Comparison of ENCODE assay signal across 17 mouse cellular contexts in the genomic region with DNA sequence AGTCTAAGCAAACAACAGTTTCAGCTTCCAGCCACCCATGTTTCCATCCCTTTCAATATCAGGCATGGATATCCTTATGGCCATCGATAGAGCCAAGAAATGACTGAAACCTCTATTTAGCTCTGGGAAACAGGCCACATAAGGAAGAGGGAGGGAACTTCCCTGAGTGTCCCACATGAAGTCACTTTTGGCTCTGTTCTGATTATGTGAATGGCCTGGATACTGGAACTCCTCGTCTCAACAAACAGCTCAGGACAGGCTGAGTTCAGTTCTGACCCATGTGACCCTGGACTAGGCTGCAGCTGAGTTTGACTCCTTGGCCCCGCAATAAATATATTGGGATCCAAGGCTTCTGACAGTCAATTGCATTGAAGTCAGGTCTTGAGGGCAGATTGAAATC.
A peak's percentile ranks its signal among the peaks of the same experiment; 100 is the strongest.
DNase-seq lines count a peak whose midpoint lies in the region; ATAC-seq lines count a peak whose summit lies in the region.
"Had no signal": no experiment of that assay in that cellular context is flagged by ENCODE, and none has a peak within 500 bp of the region (broad histone marks: within the 10 kb centered on the region; RNA-seq: fewer than 3 reads in every experiment).

No protein-coding gene starts in this region.

- intact Hi-C loops in heart, postnatal 25 days (cut with DNase I), result no loop called here

- no peak overlapping the region for H3K27ac ChIP-seq in heart, embryonic 10.5 days
- no peak overlapping the region for H3K27ac ChIP-seq in liver, embryonic 11.5 days (ENCODE audit: low read depth, low read length)
- H3K27ac ChIP-seq: limb, embryonic 12.5 days; liver, embryonic 15.5 days; stomach, postnatal 0 days had no signal

- no peak for ATAC-seq in liver, embryonic 11.5 days (replicated peaks; ENCODE audit: low FRiP score)

- H3K9ac ChIP-seq in liver, embryonic 11.5 days (ENCODE audit: low read depth, low read length), result no peak overlapping the region
- H3K9ac ChIP-seq: limb, embryonic 12.5 days; liver, embryonic 15.5 days had no signal

- peak; percentile 52 to 78 for DNase-seq in heart, adult 18-20 months
- no peak for DNase-seq in heart, embryonic 10.5 days (ENCODE audit: low spot score)
- DNase-seq in lung, postnatal 36 days, result peak; percentile 8
- no peak for DNase-seq in lung, postnatal 4 days
- peak; percentile 16 for DNase-seq in heart, postnatal 25 days (ENCODE audit: low spot score)
- no peak for DNase-seq in kidney, adult 9 months
- DNase-seq in liver, embryonic 11.5 days (ENCODE audit: low spot score), result no peak
- DNase-seq: cerebellum, adult 18-20 months; cerebellum, postnatal 25 days; kidney, adult 2 months; retina, postnatal 1 day; right cerebral cortex, postnatal 4 days; thymus, postnatal 14 days had no signal

- no peaks in the 10 kb centered on the region for H3K9me3 ChIP-seq in heart, embryonic 10.5 days
- H3K9me3 ChIP-seq in liver, embryonic 11.5 days (ENCODE audit: control insufficient read depth, low read length), result no peaks in the 10 kb centered on the region
- H3K9me3 ChIP-seq: liver, embryonic 15.5 days had no signal

- no peak overlapping the region for H3K4me3 ChIP-seq in heart, embryonic 10.5 days
- no peak overlapping the region for H3K4me3 ChIP-seq in liver, embryonic 11.5 days (ENCODE audit: low read depth, low read length)
- H3K4me3 ChIP-seq: limb, embryonic 12.5 days; liver, embryonic 15.5 days had no signal

- no peak overlapping the region for H3K4me2 ChIP-seq in liver, embryonic 11.5 days
- H3K4me2 ChIP-seq: limb, embryonic 12.5 days; liver, embryonic 15.5 days; midbrain, embryonic 11.5 days had no signal

- WGBS in heart, embryonic 10.5 days, result 84% methylated on average over 3 of the region's 3 CpGs
- WGBS in liver, embryonic 11.5 days, result 85% methylated on average over 3 of the region's 3 CpGs

- H3K4me1 ChIP-seq in heart, embryonic 10.5 days, result no peaks in the 10 kb centered on the region
- no peaks in the 10 kb centered on the region for H3K4me1 ChIP-seq in liver, embryonic 11.5 days (replicated peaks; ENCODE audit: control insufficient read depth, insufficient read depth, low read length)
- H3K4me1 ChIP-seq: liver, embryonic 15.5 days had no signal

- no peaks in the 10 kb centered on the region for H3K27me3 ChIP-seq in heart, embryonic 10.5 days (ENCODE audit: insufficient read depth, poor library complexity, severe bottlenecking)
- H3K27me3 ChIP-seq in liver, embryonic 11.5 days (replicated peaks; ENCODE audit: control insufficient read depth, insufficient read depth, low read length), result no peaks in the 10 kb centered on the region
- H3K27me3 ChIP-seq: limb, embryonic 12.5 days; liver, embryonic 15.5 days had no signal

- no peaks in the 10 kb centered on the region for H3K36me3 ChIP-seq in heart, embryonic 10.5 days
- no peaks in the 10 kb centered on the region for H3K36me3 ChIP-seq in liver, embryonic 11.5 days (ENCODE audit: control insufficient read depth, insufficient read depth, low read length)
- H3K36me3 ChIP-seq: limb, embryonic 12.5 days; liver, embryonic 15.5 days had no signal

Comparison
In these comparisons a context has a peak if more than half of its experiments do, and no peak if none do; other contexts are left out.
1. DNase-seq: peak in heart, adult 18-20 months (2 of 2), lung, postnatal 36 days (single experiment) and heart, postnatal 25 days (single experiment); none in heart, embryonic 10.5 days (single experiment), lung, postnatal 4 days (0 of 2), kidney, adult 9 months (single experiment) and liver, embryonic 11.5 days (single experiment).